Mouse (Mus musculus): ENCODE measurements around the gene Edc3. TPM values are rescaled to one million over a fixed set of nuclear protein-coding genes. Genes with fewer than 3 reads are reported as not detected.
A peak's percentile ranks its signal among the peaks of the same experiment; 100 is the strongest.

The Edc3 gene
- polyA plus RNA-seq, 1 experiment from 2014 or later, result 36.8 TPM

- Histone ChIP-seq H3K27me3 (replicated peaks) (no peaks in the 10 kb centered on the region), H3K4me3 (peak within 1 kb of the TSS; percentile 59), H3K9me3 (no peaks in the 10 kb centered on the region), H3K4me1 (peaks cover 39% of the 10 kb centered on the region), H3K27ac (peak within 1 kb of the TSS; percentile 98), H3K9ac (peak within 1 kb of the TSS; percentile 75), H3K4me2 (peak within 1 kb of the TSS; percentile 97), H3K36me3 (replicated peaks) (peaks cover under 1% of the 10 kb centered on the region)
- WGBS, result under 1% methylated on average over 93 of the region's 93 CpGs
- peak; percentile 77 for ATAC-seq (replicated peaks)
Observed at GRCm38 (mm10) chr9:57765364-57766351, 57.3 kb downstream of the Edc3 start, which contains the start of gene Clk3. TSS of gene Clk3 (minus strand) at chr9:57765860.

- H3K9me3 ChIP-seq, result no peaks in the 10 kb centered on the region
- peaks cover 38% of the 10 kb centered on the region for H3K4me1 ChIP-seq
- H3K4me3 ChIP-seq, result peak overlapping the region; percentile 59
- 24% methylated on average over 6 of the region's 6 CpGs for WGBS
- H3K9ac ChIP-seq, result peak overlapping the region; percentile 75; the same call in 1 of the 2 replicates
- H3K36me3 ChIP-seq (replicated peaks), result no peaks in the 10 kb centered on the region
- no peaks in the 10 kb centered on the region for H3K27me3 ChIP-seq (replicated peaks)
- H3K4me2 ChIP-seq, result peak overlapping the region; percentile 97
- ATAC-seq (replicated peaks), result no peak
- H3K27ac ChIP-seq, result peak overlapping the region; percentile 98
Observed at GRCm38 (mm10) chr9:57766431-57766830, 58.1 kb downstream of the Edc3 start.

DNA sequence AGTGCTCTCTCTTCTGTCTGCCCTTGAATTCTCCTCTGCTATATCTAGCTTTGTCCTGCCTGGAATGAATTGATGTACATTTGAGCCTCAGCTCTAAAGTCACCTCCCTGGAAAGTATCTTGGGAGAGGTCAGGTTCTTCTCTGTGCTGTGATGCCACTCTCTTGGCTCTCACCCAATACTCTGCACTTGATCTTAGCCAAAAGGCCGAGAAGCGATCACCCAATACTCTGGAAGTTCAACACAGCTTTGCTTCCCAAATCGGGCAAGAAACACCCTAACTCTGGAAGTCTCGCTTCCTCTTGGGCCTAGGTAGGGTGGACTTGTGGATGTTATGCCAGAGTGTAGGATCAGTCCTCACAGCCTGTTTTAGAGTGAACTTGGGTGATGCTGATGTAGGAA is 58.9 kb downstream of the Edc3 start:
- Histone ChIP-seq H3K9ac (no peak overlapping the region), H3K4me1 (peaks cover 30% of the 10 kb centered on the region), H3K9me3 (no peaks in the 10 kb centered on the region), H3K27ac (no peak overlapping the region), H3K4me2 (no peak overlapping the region), H3K4me3 (no peak overlapping the region), H3K27me3 (replicated peaks) (no peaks in the 10 kb centered on the region), H3K36me3 (replicated peaks) (no peaks in the 10 kb centered on the region)
- ATAC-seq (replicated peaks), result no peak
- 95% methylated on average over 4 of the region's 4 CpGs for WGBS

- ATAC-seq (replicated peaks), result no peak
- H3K27ac ChIP-seq, result no peak overlapping the region
- no peaks in the 10 kb centered on the region for H3K27me3 ChIP-seq (replicated peaks)
- no peak overlapping the region for H3K4me2 ChIP-seq
- H3K4me3 ChIP-seq, result no peak overlapping the region
- 69% methylated on average over 2 of the region's 2 CpGs for WGBS
- H3K4me1 ChIP-seq, result peaks cover 10% of the 10 kb centered on the region
- no peak overlapping the region for H3K9ac ChIP-seq
- no peaks in the 10 kb centered on the region for H3K9me3 ChIP-seq
- H3K36me3 ChIP-seq (replicated peaks), result no peaks in the 10 kb centered on the region
Observed at GRCm38 (mm10) chr9:57769539-57770069, 61.3 kb downstream of the Edc3 start.

GRCm38 (mm10) chr9:57770214-57770613 is 61.9 kb downstream of the Edc3 start:
- ATAC-seq (replicated peaks), result no peak
- Histone ChIP-seq H3K4me3 (no peak overlapping the region), H3K9ac (no peak overlapping the region), H3K36me3 (replicated peaks) (no peaks in the 10 kb centered on the region), H3K4me2 (no peak overlapping the region), H3K9me3 (no peaks in the 10 kb centered on the region), H3K4me1 (peaks cover 10% of the 10 kb centered on the region), H3K27me3 (replicated peaks) (no peaks in the 10 kb centered on the region), H3K27ac (no peak overlapping the region)
- WGBS, result 100% methylated on average over 1 of the region's 1 CpGs

DNA sequence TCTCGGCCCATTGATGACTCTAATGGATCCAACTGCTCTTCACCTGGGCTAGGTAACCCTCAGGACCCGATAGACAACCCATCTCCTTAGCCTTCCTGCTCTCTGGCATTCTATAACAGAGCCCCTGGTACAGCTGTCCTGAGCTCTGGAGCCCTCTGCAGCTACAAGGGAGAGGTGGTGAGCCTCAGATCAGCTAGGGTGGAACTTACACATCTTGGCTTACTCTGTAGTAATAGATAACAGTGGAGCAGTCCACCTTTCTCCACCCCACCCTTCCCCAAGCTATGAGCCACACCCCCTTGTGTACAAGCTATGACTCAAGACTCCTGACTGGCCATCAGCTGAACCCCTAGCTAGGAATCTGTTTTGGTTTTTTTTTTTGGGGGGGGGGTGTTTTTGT is 62.5 kb downstream of the Edc3 start:
- WGBS, result 98% methylated on average over 2 of the region's 2 CpGs
- Histone ChIP-seq H3K27ac (no peak overlapping the region), H3K27me3 (replicated peaks) (no peaks in the 10 kb centered on the region), H3K4me1 (peaks cover 10% of the 10 kb centered on the region), H3K9me3 (no peaks in the 10 kb centered on the region), H3K9ac (no peak overlapping the region), H3K4me2 (no peak overlapping the region), H3K4me3 (no peak overlapping the region), H3K36me3 (replicated peaks) (no peaks in the 10 kb centered on the region)
- no peak for ATAC-seq (replicated peaks)

DNA sequence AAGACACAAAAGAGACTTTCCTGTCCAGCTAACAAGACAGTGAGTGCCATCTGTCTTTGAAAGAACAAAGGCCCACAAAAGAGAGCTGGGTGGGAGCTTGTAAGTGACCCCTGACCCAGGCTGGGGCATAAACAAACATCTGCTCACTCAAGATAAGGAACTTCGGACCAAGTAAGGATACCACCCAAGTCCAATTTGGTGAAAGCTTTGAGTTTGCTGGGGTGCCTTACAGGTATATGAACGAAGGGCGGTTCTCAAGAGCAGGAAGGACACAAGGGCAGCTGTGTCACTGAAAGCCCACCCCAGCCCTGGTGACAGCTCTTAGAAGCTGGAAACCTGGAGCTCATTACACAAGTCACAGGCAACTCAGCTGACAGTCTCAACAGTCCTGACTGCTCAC is 65.4 kb downstream of the Edc3 start:
- no peaks in the 10 kb centered on the region for H3K27me3 ChIP-seq (replicated peaks)
- no peak for ATAC-seq (replicated peaks)
- no peaks in the 10 kb centered on the region for H3K36me3 ChIP-seq (replicated peaks)
- no peaks in the 10 kb centered on the region for H3K4me1 ChIP-seq
- no peak overlapping the region for H3K27ac ChIP-seq
- H3K4me3 ChIP-seq, result no peak overlapping the region
- H3K9ac ChIP-seq, result no peak overlapping the region
- no peak overlapping the region for H3K4me2 ChIP-seq
- 89% methylated on average over 3 of the region's 3 CpGs for WGBS
- H3K9me3 ChIP-seq, result no peaks in the 10 kb centered on the region

DNA sequence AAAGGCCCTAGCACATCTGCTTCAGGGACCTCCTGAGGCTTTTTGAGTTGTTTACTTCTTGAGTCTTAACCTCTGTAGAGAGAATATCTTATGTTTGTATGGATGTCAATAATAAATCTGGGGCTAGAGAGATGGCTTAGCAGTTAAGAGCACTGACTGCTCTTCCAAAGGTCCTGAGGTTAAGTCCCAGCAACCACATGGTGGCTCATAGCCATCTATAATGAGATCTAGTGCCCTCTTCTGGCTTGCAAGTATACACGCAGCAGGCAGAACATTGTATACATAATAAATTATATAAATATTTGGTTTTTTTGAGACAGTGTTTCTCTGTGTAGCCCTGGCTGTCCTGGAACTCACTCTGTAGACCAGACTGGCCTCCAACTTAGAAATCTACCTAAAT is 65.8 kb downstream of the Edc3 start:
- H3K27me3 ChIP-seq (replicated peaks), result no peaks in the 10 kb centered on the region
- H3K9ac ChIP-seq, result no peak overlapping the region
- H3K27ac ChIP-seq, result no peak overlapping the region
- no peak overlapping the region for H3K4me2 ChIP-seq
- ATAC-seq (replicated peaks), result no peak
- H3K36me3 ChIP-seq (replicated peaks), result no peaks in the 10 kb centered on the region
- H3K4me1 ChIP-seq, result no peaks in the 10 kb centered on the region
- H3K4me3 ChIP-seq, result no peak overlapping the region
- WGBS, result 5% methylated on average over 1 of the region's 1 CpGs
- H3K9me3 ChIP-seq, result no peaks in the 10 kb centered on the region

GRCm38 (mm10) chr9:57775026-57775425 is 66.7 kb downstream of the Edc3 start:
- WGBS, result 70% methylated on average over 5 of the region's 5 CpGs
- Histone ChIP-seq H3K4me3 (no peak overlapping the region), H3K27me3 (replicated peaks) (no peaks in the 10 kb centered on the region), H3K9me3 (no peaks in the 10 kb centered on the region), H3K27ac (no peak overlapping the region), H3K4me2 (no peak overlapping the region), H3K4me1 (no peaks in the 10 kb centered on the region), H3K9ac (no peak overlapping the region), H3K36me3 (replicated peaks) (no peaks in the 10 kb centered on the region)
- no peak for ATAC-seq (replicated peaks)

DNA sequence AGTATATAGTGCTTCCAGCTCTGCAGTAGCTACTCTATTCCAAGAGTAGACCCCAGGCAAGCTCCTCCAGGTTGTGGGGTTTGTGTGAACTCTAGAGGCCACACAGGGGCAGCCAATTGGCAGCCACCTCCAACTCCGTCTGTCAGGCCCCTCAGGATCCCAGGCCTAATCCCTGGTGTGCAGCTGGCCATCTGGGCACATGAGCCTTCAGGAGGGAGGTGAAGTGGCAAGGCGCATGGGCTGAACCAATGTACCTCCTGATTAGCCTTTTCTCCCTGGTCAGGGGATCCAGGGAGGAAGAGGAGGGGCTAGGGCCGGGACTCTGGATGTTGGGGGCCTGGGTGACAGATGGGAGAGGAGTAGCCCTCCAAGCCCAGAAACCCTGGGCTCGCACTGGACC is 67.4 kb downstream of the Edc3 start:
- no peak overlapping the region for H3K9ac ChIP-seq
- H3K4me3 ChIP-seq, result no peak overlapping the region
- WGBS, result 53% methylated on average over 4 of the region's 4 CpGs

GRCm38 (mm10) chr9:57782656-57783055 is 74.3 kb downstream of the Edc3 start:
- WGBS, result 95% methylated on average over 3 of the region's 3 CpGs
- H3K36me3 ChIP-seq (replicated peaks), result no peaks in the 10 kb centered on the region
- H3K9me3 ChIP-seq, result no peaks in the 10 kb centered on the region
- no peaks in the 10 kb centered on the region for H3K27me3 ChIP-seq (replicated peaks)
- no peak for ATAC-seq (replicated peaks)
- H3K4me3 ChIP-seq, result no peak overlapping the region
- no peak overlapping the region for H3K4me2 ChIP-seq
- no peaks in the 10 kb centered on the region for H3K4me1 ChIP-seq
- no peak overlapping the region for H3K9ac ChIP-seq
- H3K27ac ChIP-seq, result no peak overlapping the region

More for the DNA sequence above, 67.4 kb downstream of the Edc3 start:
- ATAC-seq (replicated peaks), result no peak
- Histone ChIP-seq H3K4me2 (no peak overlapping the region), H3K4me1 (no peaks in the 10 kb centered on the region), H3K27ac (no peak overlapping the region), H3K27me3 (replicated peaks) (no peaks in the 10 kb centered on the region), H3K9me3 (no peaks in the 10 kb centered on the region), H3K36me3 (replicated peaks) (no peaks in the 10 kb centered on the region)

GRCm38 (mm10) chr9:57789733-57790132 is 81.4 kb downstream of the Edc3 start:
- no peak overlapping the region for H3K4me2 ChIP-seq
- H3K27ac ChIP-seq, result no peak overlapping the region
- H3K36me3 ChIP-seq (replicated peaks), result peaks cover 7% of the 10 kb centered on the region
- H3K4me3 ChIP-seq, result no peak overlapping the region
- ATAC-seq (replicated peaks), result no peak
- H3K9me3 ChIP-seq, result no peaks in the 10 kb centered on the region
- no peaks in the 10 kb centered on the region for H3K4me1 ChIP-seq
- 93% methylated on average over 3 of the region's 3 CpGs for WGBS
- H3K27me3 ChIP-seq (replicated peaks), result no peaks in the 10 kb centered on the region
- H3K9ac ChIP-seq, result no peak overlapping the region
